Mouse (Mus musculus) small intestine, adult 2 months (tissue): ENCODE data around the gene Krtap4-1. TPM values are rescaled to one million over a fixed set of nuclear protein-coding genes. Genes with fewer than 3 reads are reported as not detected.
"Not testable (repeated sequence)": the region's sequence is repeated elsewhere in the genome, so short reads cannot be mapped to it uniquely, and the experiment has no call there.

Source experiments
- H3K27ac ChIP-seq: fragments of 200-500 bp; 2 replicates; pipeline ENCODE4 v1.5.1; 2012; ENCODE audit warnings: low read depth, low read length, control low read depth, inconsistent platforms; ENCODE audit not compliant: insufficient read depth
- H3K27me3 ChIP-seq: fragments of 200-500 bp; 2 replicates; pipeline ENCODE4 v1.6.1; 2012; ENCODE audit warnings: mild to moderate bottlenecking, moderate library complexity, low read length, inconsistent platforms; ENCODE audit not compliant: control insufficient read depth, insufficient read depth
- H3K36me3 ChIP-seq: fragments of 200-500 bp; 2 replicates; pipeline ENCODE4 v1.6.1; 2012; ENCODE audit warnings: mild to moderate bottlenecking, low read length, control low read depth, inconsistent platforms; ENCODE audit not compliant: control insufficient read depth, insufficient read depth
- H3K4me1 ChIP-seq: fragments of 200-500 bp; 2 replicates; pipeline ENCODE4 v1.6.1; 2012; ENCODE audit warnings: low read length, inconsistent platforms, mixed read lengths; ENCODE audit not compliant: control insufficient read depth, insufficient read depth, insufficient read length
- H3K4me3 ChIP-seq: fragments of 200-500 bp; 2 replicates; pipeline ENCODE4 v1.5.1; 2012; ENCODE audit warnings: low read depth, mild to moderate bottlenecking, control low read depth, inconsistent platforms, low read length, moderate library complexity
- CTCF ChIP-seq: fragments of 200-500 bp; IDR thresholded peaks from 2 replicates; pipeline ENCODE4 v1.5.1; 2012; ENCODE audit warnings: low read depth, mild to moderate bottlenecking, control low read depth, inconsistent platforms, low read length, moderate library complexity, mixed read lengths; ENCODE audit not compliant: insufficient replicate concordance, insufficient read length; ENCODE audit errors: extremely low read depth
- POLR2A ChIP-seq: fragments of 200-500 bp; IDR thresholded peaks from 2 replicates; pipeline ENCODE4 v1.6.1; 2012; ENCODE audit warnings: low read depth, mild to moderate bottlenecking, control low read depth, inconsistent platforms, low read length, moderate library complexity
- whole genome bisulfite sequencing: fragments of 180-500 bp; shearing (Covaris S2); methylation state at CpG from one replicate; pipeline ENCODE4 v1.1.7; 2018; 5-methylcytosine and 5-hydroxymethylcytosine counted together
- polyA plus RNA-seq: library from polyadenylated mRNA; depleted of rRNA; stranded (reverse); fragments of >200 nt; gene quantifications from 2 replicates; pipeline ENCODE4 v1.2.3, GENCODE M21; 2012

Krtap4-1 gene
- polyA plus RNA-seq, 1 experiment, result not detected

- Histone ChIP-seq H3K27ac (no peak overlapping the region), H3K27me3 (no peaks in the 10 kb centered on the region), H3K4me3 (no peak overlapping the region), H3K4me1 (no peaks in the 10 kb centered on the region), H3K36me3 (no peaks in the 10 kb centered on the region)
- 86% methylated on average over 15 of the region's 15 CpGs for WGBS
- TF ChIP-seq CTCF, result no peak
- TF ChIP-seq POLR2A, result no peak
Measured at GRCm38 (mm10) chr11:99646444-99646843, 18.4 kb upstream of the Krtap4-1 start.

GRCm38 (mm10) chr11:99644351-99644750 is 16.3 kb upstream of the Krtap4-1 start:
- Histone ChIP-seq H3K4me1 (no peaks in the 10 kb centered on the region), H3K4me3 (no peak overlapping the region), H3K36me3 (no peaks in the 10 kb centered on the region), H3K27me3 (no peaks in the 10 kb centered on the region), H3K27ac (no peak overlapping the region)
- whole genome bisulfite sequencing, result 58% methylated on average over 3 of the region's 3 CpGs
- TF ChIP-seq POLR2A, result no peak
- TF ChIP-seq CTCF, result no peak

GRCm38 (mm10) chr11:99643635-99644139 is 15.6 kb upstream of the Krtap4-1 start, which contains the start of gene Krtap4-7:
TSS of gene Krtap4-7 (minus strand) at chr11:99644089.
- H3K4me3 ChIP-seq, H3K36me3 ChIP-seq, H3K27me3 ChIP-seq, H3K27ac ChIP-seq, H3K4me1 ChIP-seq: not testable (repeated sequence)
- WGBS, result 81% methylated on average over 9 of the region's 9 CpGs

- Histone ChIP-seq H3K27ac (no peak overlapping the region), H3K27me3 (no peaks in the 10 kb centered on the region), H3K36me3 (no peaks in the 10 kb centered on the region), H3K4me1 (no peaks in the 10 kb centered on the region), H3K4me3 (no peak overlapping the region)
- TF ChIP-seq POLR2A (no peak), CTCF (no peak)
- WGBS, result 21% methylated on average over 1 of the region's 1 CpGs
Measured at GRCm38 (mm10) chr11:99640926-99641325, 12.9 kb upstream of the Krtap4-1 start.

GRCm38 (mm10) chr11:99637086-99637485 is 9.0 kb upstream of the Krtap4-1 start:
- no peak overlapping the region for H3K4me3 ChIP-seq
- no peak overlapping the region for H3K27ac ChIP-seq
- no peaks in the 10 kb centered on the region for H3K27me3 ChIP-seq
- WGBS, result 67% methylated on average over 1 of the region's 1 CpGs
- no peaks in the 10 kb centered on the region for H3K4me1 ChIP-seq
- no peak for TF ChIP-seq CTCF
- no peak for TF ChIP-seq POLR2A
- H3K36me3 ChIP-seq, result no peaks in the 10 kb centered on the region

GRCm38 (mm10) chr11:99634653-99635134 is 6.7 kb upstream of the Krtap4-1 start, which contains the start of gene Krtap4-2:
TSS of gene Krtap4-2 (minus strand) at chr11:99635084.
- Histone ChIP-seq H3K4me1 (no peaks in the 10 kb centered on the region), H3K27ac (no peak within 1 kb of the TSS), H3K36me3 (no peaks in the 10 kb centered on the region), H3K27me3 (no peaks in the 10 kb centered on the region), H3K4me3 (no peak within 1 kb of the TSS)
- WGBS, result 52% methylated on average over 8 of the region's 8 CpGs
- TF ChIP-seq CTCF (no peak), POLR2A (no peak)

GRCm38 (mm10) chr11:99633293-99633692 is 5.3 kb upstream of the Krtap4-1 start:
- H3K4me3 ChIP-seq, result no peak overlapping the region
- no peaks in the 10 kb centered on the region for H3K27me3 ChIP-seq
- TF ChIP-seq POLR2A (no peak), CTCF (no peak)
- H3K27ac ChIP-seq, result no peak overlapping the region
- WGBS, result 61% methylated on average over 2 of the region's 2 CpGs
- H3K36me3 ChIP-seq, result no peaks in the 10 kb centered on the region
- no peaks in the 10 kb centered on the region for H3K4me1 ChIP-seq
